Mouse (Mus musculus): ENCODE measurements at regions not wholly inside any gene's neighbourhood (a gene's known extent, or its start where the extent isn't known, plus 50 kb on each side); places are given as distances from the start of the nearest gene placed in this dataset.
A peak's percentile ranks its signal among the peaks of the same experiment; 100 is the strongest.

DNA sequence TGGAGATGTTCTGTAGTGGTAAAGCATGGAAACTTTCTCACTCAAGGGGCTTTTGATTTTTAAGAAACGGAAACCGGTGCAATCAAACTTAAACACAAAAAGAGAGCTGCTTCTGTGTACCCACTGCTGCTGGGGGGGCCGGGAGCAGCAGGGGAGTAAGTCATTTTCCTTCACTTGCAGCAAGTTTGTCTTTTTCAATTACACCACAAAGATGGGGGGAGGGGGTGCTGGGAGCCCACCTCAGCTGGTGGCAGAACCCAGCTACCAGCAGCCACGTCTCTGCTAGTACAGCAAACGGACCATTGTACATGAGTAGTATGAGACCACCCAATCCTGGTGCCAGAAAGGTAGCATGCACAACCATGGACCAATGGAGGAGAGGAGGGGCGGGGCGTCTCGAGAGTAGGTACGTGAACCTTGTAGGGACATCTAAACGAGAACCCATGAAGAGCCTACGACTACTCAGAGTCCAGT, 211.7 kb upstream of the Amigo2 start:
- DNase-seq: no peak

DNA sequence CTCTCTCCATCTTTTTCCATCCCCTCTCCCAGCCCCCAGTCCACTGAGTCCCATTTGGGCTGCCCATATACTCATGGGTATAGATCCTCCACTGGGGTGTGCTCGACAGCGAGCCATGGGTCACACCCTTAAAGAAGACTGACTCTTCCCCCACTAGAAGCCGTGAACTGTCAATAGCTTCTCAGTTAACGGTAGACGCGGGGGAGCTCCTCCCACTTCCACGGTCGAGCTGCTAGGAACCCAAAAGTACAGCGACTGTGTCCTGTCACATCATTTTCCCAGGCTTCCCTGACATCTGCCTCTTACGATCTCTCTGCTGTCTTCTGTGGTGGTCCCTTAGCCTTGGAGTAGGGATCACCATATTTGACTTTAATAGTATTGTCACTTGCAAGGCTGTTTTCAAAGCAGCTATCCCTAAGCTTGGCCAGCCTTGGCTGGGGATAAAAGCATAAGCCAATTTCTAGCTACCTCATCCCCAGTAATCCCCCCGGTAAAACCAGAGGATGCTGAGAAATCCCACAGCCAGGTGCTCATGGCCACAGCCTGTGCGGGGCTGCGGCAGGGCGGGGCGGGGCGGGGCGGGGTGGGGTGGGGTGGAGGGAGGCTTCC, 211.2 kb upstream of the Amigo2 start:
- DNase-seq: no peak

- no peak for DNase-seq
These were observed 210.4 kb upstream of the Amigo2 start for GRCm38 (mm10) chr15:97457468-97457867.

DNA sequence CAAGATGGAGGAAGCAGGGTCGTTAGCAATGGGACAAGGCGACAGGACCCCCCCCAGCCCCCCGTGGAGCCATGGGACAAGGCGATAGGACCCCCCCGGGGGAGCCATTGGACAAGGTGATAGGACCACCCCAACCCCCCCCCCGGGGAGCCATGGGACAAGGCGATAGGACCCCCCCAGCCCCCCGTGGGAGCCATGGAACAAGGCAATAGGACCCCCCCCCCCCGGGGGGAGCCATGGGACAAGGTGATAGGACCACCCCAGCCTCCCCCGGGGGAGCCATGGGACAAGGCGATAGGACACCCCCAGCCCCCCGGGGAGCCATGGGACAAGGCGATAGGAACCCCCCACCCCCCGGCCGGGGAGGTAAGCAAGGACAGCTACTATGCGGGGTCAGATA, 209.9 kb upstream of the Amigo2 start:
- peak in 1 of 2 experiments; percentile 22 for DNase-seq

- peak in 1 of 2 experiments; percentile 7 for DNase-seq
These were observed 208.6 kb upstream of the Amigo2 start for GRCm38 (mm10) chr15:97455672-97456071.

- no peak for DNase-seq
These were observed 202.6 kb upstream of the Amigo2 start for GRCm38 (mm10) chr15:97449724-97450123.

DNA sequence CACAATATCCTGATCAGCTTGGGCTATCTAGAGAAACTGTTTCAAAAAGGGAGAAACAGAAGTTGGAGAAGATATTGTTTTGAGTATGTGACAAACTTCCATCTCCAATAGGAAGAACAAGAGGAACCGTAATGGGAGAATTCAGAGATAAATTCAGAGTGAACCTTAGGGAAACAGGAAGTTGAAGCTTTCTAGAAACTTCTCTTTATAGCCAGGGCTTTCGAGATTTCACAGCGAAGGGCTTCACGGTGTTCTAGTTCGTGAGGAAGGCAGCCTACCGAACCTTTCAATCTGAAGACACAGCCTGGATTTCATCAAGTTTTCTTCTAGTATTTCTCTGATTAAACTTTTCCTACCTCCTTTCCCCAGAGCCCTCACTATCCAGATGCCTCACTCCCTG, 201.9 kb upstream of the Amigo2 start:
- no peak for DNase-seq

DNA sequence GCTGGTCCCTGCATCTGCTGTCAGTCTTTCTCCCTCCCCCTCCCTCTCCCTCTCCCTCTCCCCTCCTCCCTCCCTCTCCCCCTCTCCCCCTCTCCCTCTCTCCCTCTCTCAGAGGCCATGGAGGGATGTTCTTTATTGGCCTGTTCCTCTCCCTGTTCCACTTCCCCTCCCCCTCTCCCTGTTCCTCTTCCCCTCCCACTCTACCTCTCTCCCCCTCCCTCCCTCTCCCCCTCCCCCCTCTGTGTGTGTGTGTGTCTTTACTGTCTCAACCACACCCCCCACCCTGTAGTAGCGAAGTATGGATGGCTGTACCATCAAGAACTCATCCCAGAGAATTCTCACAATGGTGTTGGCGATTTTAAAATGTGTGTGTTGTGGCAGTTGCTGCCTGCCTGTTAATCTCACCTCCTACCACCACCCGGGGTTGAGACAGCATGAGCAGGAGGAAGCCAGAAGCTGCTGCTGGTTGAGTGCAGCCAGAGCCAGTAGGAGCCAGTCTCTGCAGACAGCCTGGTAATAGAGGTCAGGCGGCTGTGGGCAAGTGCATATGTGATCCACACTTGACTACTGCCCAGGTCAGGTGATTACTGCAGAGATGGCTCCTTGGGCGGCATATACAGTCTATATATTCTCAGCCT, 201.3 kb upstream of the Amigo2 start:
- peak; percentile 15 to 18 for DNase-seq

DNA sequence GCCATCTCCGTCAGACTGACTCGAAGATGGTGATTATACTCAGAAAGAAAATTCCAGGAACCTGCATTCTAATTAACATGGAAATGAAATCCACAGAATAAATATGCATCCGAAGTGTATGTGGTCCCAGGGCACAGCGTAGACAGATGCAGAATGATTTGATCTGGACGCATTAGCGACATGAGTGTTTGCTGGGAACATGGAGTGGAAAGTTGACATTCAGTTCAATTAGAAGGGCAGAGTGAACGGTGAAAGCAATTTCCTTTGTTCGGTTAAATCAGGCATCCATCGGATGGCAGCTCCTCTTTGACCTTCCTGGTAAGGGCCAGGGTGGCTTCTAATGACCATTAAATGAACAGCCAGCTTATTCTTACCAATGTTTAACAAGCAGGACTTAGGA, 199.1 kb upstream of the Amigo2 start:
- no peak for DNase-seq

DNA sequence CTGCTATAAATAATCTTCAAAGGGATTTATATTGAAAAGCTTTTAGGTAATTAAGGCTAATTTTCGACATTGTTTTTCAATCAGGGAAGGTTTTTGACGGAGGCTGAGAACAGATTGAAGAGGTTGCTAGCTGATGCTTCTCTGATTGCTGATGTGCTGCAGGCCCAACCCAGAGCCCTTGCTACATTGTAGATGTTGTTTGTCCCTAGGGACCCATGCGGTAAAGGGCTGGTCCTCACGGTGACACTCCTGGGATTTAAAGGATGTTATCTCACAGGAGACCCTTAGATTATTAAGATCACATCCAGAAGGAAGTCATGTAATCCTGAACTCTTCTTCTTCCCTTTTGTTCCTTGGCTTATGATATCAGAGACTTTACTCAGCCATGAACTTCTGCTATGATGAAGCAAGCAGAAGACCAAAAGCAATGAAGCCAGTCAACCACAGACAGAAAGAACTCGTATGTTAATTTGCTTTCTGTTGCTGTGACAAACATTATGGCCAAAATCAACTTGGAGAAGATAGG, 191.2 kb upstream of the Amigo2 start:
- no peak for DNase-seq
